Mouse (Mus musculus): ENCODE results near the gene Trpm3.

DNA sequence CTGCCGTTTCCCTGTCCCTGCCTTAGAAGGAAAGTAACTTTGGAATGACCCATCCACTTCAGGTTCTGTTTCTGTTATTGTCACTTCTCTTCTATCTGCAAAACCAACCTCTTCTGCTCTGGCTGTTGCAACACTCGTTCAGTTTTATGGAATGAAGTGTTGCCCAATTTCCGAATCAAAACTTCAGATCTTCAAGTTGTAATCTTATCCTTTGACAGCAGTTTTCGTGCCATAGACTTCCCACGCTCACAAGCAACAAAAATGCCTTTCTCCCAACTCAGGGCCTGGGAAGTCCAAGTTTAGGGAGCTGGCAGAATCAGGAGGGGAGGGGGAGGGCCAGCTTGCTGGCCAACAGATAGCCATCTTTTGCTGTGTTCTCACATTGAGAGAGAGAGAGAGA lies 889.4 kb downstream of the Trpm3 start:
- TF ChIP-seq CTCF (IDR thresholded peaks at IDR 0.05; ENCODE audit: low read depth) (no peak), EP300 (IDR thresholded peaks at IDR 0.05; ENCODE audit: low read depth) (no peak)
